Mouse (Mus musculus) MEL (cell line): ENCODE data around the gene Upb1.

Experiments
- CTCF ChIP-seq, 3 experiments: IDR thresholded peaks in 2 of 3; conservative IDR thresholded peaks in 1 of 3; 2 replicates each; pipeline ENCODE4 v1.5.1; 2011 to 2012; ENCODE audit warnings: low read length in 3 of 3, low read depth in 2 of 3, mild to moderate bottlenecking in 2 of 3, improper control_type of control experiment in 1 of 3, inconsistent platforms in 1 of 3, mixed read lengths in 1 of 3, moderate library complexity in 1 of 3; ENCODE audit not compliant: control insufficient read depth in 1 of 3, insufficient read depth in 1 of 3, poor library complexity in 1 of 3, severe bottlenecking in 1 of 3
- E2F4 ChIP-seq: IDR thresholded peaks from 2 replicates; pipeline ENCODE4 v1.6.1; 2011; ENCODE audit warnings: low read depth, low read length, improper control_type of control experiment, borderline replicate concordance
- EP300 ChIP-seq, 2 experiments: IDR thresholded peaks; 2 replicates each; pipeline ENCODE4 v1.6.1; 2011; ENCODE audit warnings: improper control_type of control experiment in 2 of 2, low read length in 2 of 2, low read depth in 1 of 2, mild to moderate bottlenecking in 1 of 2
- GATA1 ChIP-seq: IDR thresholded peaks from 2 replicates; pipeline ENCODE4 v1.6.1; 2011; ENCODE audit warnings: low read depth, low read length, improper control_type of control experiment
- MAFK ChIP-seq: IDR thresholded peaks from 2 replicates; pipeline ENCODE4 v1.6.1; 2011; ENCODE audit warnings: low read depth, mild to moderate bottlenecking, low read length, improper control_type of control experiment, borderline replicate concordance
- MYB ChIP-seq: IDR thresholded peaks from 2 replicates; pipeline ENCODE4 v1.6.1; 2011; ENCODE audit warnings: mild to moderate bottlenecking, low read depth, low read length, improper control_type of control experiment
- POLR2A ChIP-seq, 2 experiments: IDR thresholded peaks; 2 replicates each; pipeline ENCODE4 v1.6.1; 2011 to 2012; ENCODE audit warnings: low read length in 2 of 2, mild to moderate bottlenecking in 2 of 2, control low read depth in 1 of 2, improper control_type of control experiment in 1 of 2, low read depth in 1 of 2, moderate library complexity in 1 of 2; ENCODE audit not compliant: control insufficient read depth in 1 of 2, insufficient read depth in 1 of 2, poor library complexity in 1 of 2
- POLR2AphosphoS2 ChIP-seq: IDR thresholded peaks from 2 replicates; pipeline ENCODE4 v1.6.1; 2011; ENCODE audit warnings: low read length, improper control_type of control experiment
- TAL1 ChIP-seq: IDR thresholded peaks from 2 replicates; pipeline ENCODE4 v1.6.1; 2012; ENCODE audit warnings: mild to moderate bottlenecking, inconsistent platforms, low read length, moderate library complexity, mixed read lengths
- USF1 ChIP-seq: IDR thresholded peaks from 2 replicates; pipeline ENCODE4 v1.6.1; 2014; ENCODE audit warnings: low read depth, mild to moderate bottlenecking, inconsistent platforms, low read length, improper control_type of control experiment, moderate library complexity
- ZMIZ1 ChIP-seq: IDR thresholded peaks from 2 replicates; pipeline ENCODE4 v1.6.1; 2012; ENCODE audit warnings: low read depth, mild to moderate bottlenecking, inconsistent platforms, low read length, improper control_type of control experiment, moderate library complexity

DNA sequence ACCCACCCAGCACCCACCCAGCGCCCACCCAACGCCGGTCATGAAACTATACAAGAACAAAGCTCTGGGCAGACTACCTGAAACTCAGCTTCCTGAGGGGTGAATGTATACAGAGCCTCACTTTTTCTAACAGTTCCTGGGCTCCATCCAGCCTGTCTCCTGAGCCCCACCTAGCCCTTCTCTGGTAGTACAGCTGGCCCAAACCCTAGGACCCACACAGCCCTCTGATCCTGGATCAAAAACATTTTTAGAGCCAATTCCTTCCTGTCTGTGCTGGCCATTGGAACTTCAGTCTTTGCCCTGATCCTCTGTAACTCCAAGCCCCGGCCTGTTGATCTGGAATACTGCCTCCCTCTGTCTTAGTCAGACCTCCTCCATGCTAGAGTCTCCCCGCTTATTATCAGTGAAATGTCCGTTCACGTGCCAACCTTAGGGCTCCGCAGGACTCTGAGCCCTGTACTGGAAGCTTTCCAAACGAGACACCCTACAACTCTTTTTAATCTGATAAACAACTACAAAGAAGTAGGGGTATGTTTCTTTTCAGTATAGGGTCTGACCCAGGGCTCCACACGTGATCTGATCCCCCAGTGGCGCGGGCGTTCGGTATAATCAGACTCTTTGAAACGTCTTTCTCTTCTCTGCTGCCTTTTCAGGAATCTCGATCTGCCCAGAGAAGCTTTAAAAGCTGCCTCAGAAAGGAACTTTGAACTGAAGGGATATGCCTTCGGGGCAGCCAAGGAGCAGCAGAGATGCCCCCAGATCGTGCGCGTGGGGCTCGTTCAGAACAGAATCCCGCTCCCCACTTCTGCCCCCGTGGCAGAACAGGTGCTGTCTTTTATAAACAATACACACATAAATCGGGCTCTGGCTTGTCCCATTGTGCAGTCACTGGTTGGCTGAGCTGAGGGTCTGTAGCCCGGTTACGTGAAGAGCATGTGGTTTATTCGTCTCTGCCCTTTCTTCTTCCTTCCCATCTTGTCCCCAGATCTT is 11.5 kb downstream of the Upb1 start:
- TF ChIP-seq POLR2A (IDR thresholded peaks at IDR 0.05; ENCODE audit: control insufficient read depth in 1 of 2, insufficient read depth in 1 of 2, low read depth in 1 of 2, low read length in 2 of 2, poor library complexity in 1 of 2) (no peak), GATA1 (no peak), E2F4 (no peak), CTCF (IDR thresholded peaks at IDR 0.05 in 2 of 3, conservative IDR thresholded peaks at IDR 0.05 in 1 of 3; ENCODE audit: control insufficient read depth in 1 of 3, insufficient read depth in 1 of 3, low read depth in 2 of 3, low read length in 3 of 3, poor library complexity in 1 of 3, severe bottlenecking in 1 of 3) (no peak), MAFK (no peak), POLR2AphosphoS2 (no peak), USF1 (no peak; the same call in 1 of the 2 replicates), EP300 (IDR thresholded peaks at IDR 0.05; ENCODE audit: low read depth in 1 of 2, low read length in 2 of 2) (no peak), ZMIZ1 (no peak), TAL1 (no peak), MYB (no peak)
